Mouse (Mus musculus) c-Kit-positive CD71-positive TER-119-positive erythroid progenitor cells, embryonic 14.5 days (primary cell): ENCODE data around the gene Bcat1.

Experiments used
- DNase-seq: peaks from one replicate; pipeline ENCODE4 v3.0.0-alpha.2; 2013; ENCODE audit warnings: low spot score

Gene Bcat1

GRCm38 (mm10) chr6:145009859-145010818 is 65.8 kb downstream of the Bcat1 start:
- peak; percentile 29 for DNase-seq

GRCm38 (mm10) chr6:145003459-145003858 is 72.5 kb downstream of the Bcat1 start:
- DNase-seq: no peak

GRCm38 (mm10) chr6:145002094-145002936 is 73.7 kb downstream of the Bcat1 start:
- DNase-seq: no peak

GRCm38 (mm10) chr6:145001493-145001892 is 74.5 kb downstream of the Bcat1 start:
- DNase-seq: no peak

- no peak for DNase-seq
These were observed 78.8 kb downstream of the Bcat1 start for GRCm38 (mm10) chr6:144997229-144997628.

- no peak for DNase-seq
These were observed 83.9 kb downstream of the Bcat1 start for GRCm38 (mm10) chr6:144992111-144992510.

GRCm38 (mm10) chr6:144989193-144989592 is 86.8 kb downstream of the Bcat1 start:
- no peak for DNase-seq

GRCm38 (mm10) chr6:144987676-144988075 is 88.3 kb downstream of the Bcat1 start:
- no peak for DNase-seq

- no peak for DNase-seq
These were observed 88.8 kb downstream of the Bcat1 start for GRCm38 (mm10) chr6:144987216-144987615.

- DNase-seq: no peak
These were observed 91.8 kb downstream of the Bcat1 start for GRCm38 (mm10) chr6:144984221-144984620.

GRCm38 (mm10) chr6:144982093-144982492 is 93.9 kb downstream of the Bcat1 start:
- no peak for DNase-seq

GRCm38 (mm10) chr6:144972351-144972750 is 103.6 kb downstream of the Bcat1 start:
- DNase-seq: no peak

- no peak for DNase-seq
These were observed 105.1 kb downstream of the Bcat1 start for GRCm38 (mm10) chr6:144970900-144971299.

- DNase-seq: no peak
These were observed 108.4 kb downstream of the Bcat1 start for GRCm38 (mm10) chr6:144967536-144967935.

GRCm38 (mm10) chr6:144964205-144964604 is 111.8 kb downstream of the Bcat1 start:
- no peak for DNase-seq

- no peak for DNase-seq
These were observed 112.8 kb downstream of the Bcat1 start for GRCm38 (mm10) chr6:144963156-144963555.

GRCm38 (mm10) chr6:144962013-144962354 is 114.0 kb downstream of the Bcat1 start:
- DNase-seq: no peak

- no peak for DNase-seq
These were observed 114.6 kb downstream of the Bcat1 start for GRCm38 (mm10) chr6:144961253-144962012.

GRCm38 (mm10) chr6:144955887-144956547 is 120.0 kb downstream of the Bcat1 start:
- no peak for DNase-seq

- DNase-seq: no peak
These were observed 123.1 kb downstream of the Bcat1 start for GRCm38 (mm10) chr6:144952885-144953284.
